Mouse (Mus musculus) kidney, adult 9 months (tissue): ENCODE results near the gene Ugt1a8.
A peak's percentile ranks its signal among the peaks of the same experiment; 100 is the strongest.
"Not testable (repeated sequence)": the region's sequence is repeated elsewhere in the genome, so short reads cannot be mapped to it uniquely, and the experiment has no call there.

Source experiments
- DNase-seq: peaks from one replicate; pipeline ENCODE4 v3.0.0; 2022

Gene Ugt1a8

GRCm38 (mm10) chr1:88087513-88087912 is at the start of gene Ugt1a8:
Gene Ugt1a8, plus strand, starts transcription at chr1:88087813.
- no peak for DNase-seq

GRCm38 (mm10) chr1:88043044-88043443 is 44.6 kb upstream of the Ugt1a8 start:
- peak; percentile 45 for DNase-seq

GRCm38 (mm10) chr1:88044832-88045437 is 42.7 kb upstream of the Ugt1a8 start:
- DNase-seq = peak; percentile 31

- not testable (repeated sequence) for DNase-seq
These were observed 40.2 kb upstream of the Ugt1a8 start for GRCm38 (mm10) chr1:88047408-88047807.

GRCm38 (mm10) chr1:88055088-88055487 is 32.5 kb upstream of the Ugt1a8 start, which contains the start of gene Ugt1a10:
Gene Ugt1a10, plus strand, starts transcription at chr1:88055388.
- peak; percentile 19 for DNase-seq

GRCm38 (mm10) chr1:88066472-88067102 is 21.0 kb upstream of the Ugt1a8 start:
- DNase-seq = not testable (repeated sequence)

GRCm38 (mm10) chr1:88070495-88070894 is 17.1 kb upstream of the Ugt1a8 start, which contains the start of gene Ugt1a9:
Gene Ugt1a9, plus strand, starts transcription at chr1:88070800.
- DNase-seq = no peak

GRCm38 (mm10) chr1:88070902-88071301 is 16.7 kb upstream of the Ugt1a8 start:
- no peak for DNase-seq

- no peak for DNase-seq
These were observed 13.1 kb upstream of the Ugt1a8 start for GRCm38 (mm10) chr1:88074471-88074870.

- no peak for DNase-seq
These were observed 10.5 kb upstream of the Ugt1a8 start for GRCm38 (mm10) chr1:88077128-88077527.

- no peak for DNase-seq
These were observed 5.9 kb upstream of the Ugt1a8 start for GRCm38 (mm10) chr1:88081670-88082069.

- no peak for DNase-seq
These were observed 1.5 kb upstream of the Ugt1a8 start for GRCm38 (mm10) chr1:88086125-88086524.

- no peak for DNase-seq
These were observed 4.7 kb downstream of the Ugt1a8 start for GRCm38 (mm10) chr1:88092341-88092740.

- peak; percentile 67 for DNase-seq
These were observed 6.7 kb downstream of the Ugt1a8 start for GRCm38 (mm10) chr1:88094270-88094676.

- peak; percentile 77 for DNase-seq
These were observed 7.4 kb downstream of the Ugt1a8 start, which contains the start of gene Ugt1a7c for GRCm38 (mm10) chr1:88094941-88095492. Gene Ugt1a7c, plus strand, starts transcription at chr1:88095062.

- DNase-seq = not testable (repeated sequence)
These were observed 10.9 kb downstream of the Ugt1a8 start for GRCm38 (mm10) chr1:88098546-88098945.

- not testable (repeated sequence) for DNase-seq
These were observed 12.1 kb downstream of the Ugt1a8 start for GRCm38 (mm10) chr1:88099691-88100090.

GRCm38 (mm10) chr1:88103019-88103418 is 15.4 kb downstream of the Ugt1a8 start, which contains the start of gene Ugt1a6b:
Gene Ugt1a6b, plus strand, starts transcription at chr1:88103252.
- not testable (repeated sequence) for DNase-seq

- not testable (repeated sequence) for DNase-seq
These were observed 16.3 kb downstream of the Ugt1a8 start for GRCm38 (mm10) chr1:88103697-88104468.

- no peak for DNase-seq
These were observed 17.2 kb downstream of the Ugt1a8 start for GRCm38 (mm10) chr1:88104667-88105430.

GRCm38 (mm10) chr1:88105656-88106055 is 18.0 kb downstream of the Ugt1a8 start:
- DNase-seq = peak; percentile 93

- DNase-seq = peak; percentile 74
These were observed 21.5 kb downstream of the Ugt1a8 start for GRCm38 (mm10) chr1:88109027-88109557.
